Mouse (Mus musculus) kidney, adult 11 months (tissue): ENCODE data around the gene BC005537.
"Not testable (repeated sequence)": the region's sequence is repeated elsewhere in the genome, so short reads cannot be mapped to it uniquely, and the experiment has no call there.

Source experiments
- DNase-seq: peaks from one replicate; pipeline ENCODE4 v3.0.0; 2022

The BC005537 gene

GRCm38 (mm10) chr13:24801308-24801921 is at the start of gene BC005537:
Gene BC005537, plus strand, starts transcription at chr13:24801657.
- no peak for DNase-seq

GRCm38 (mm10) chr13:24756756-24757155 is 44.7 kb upstream of the BC005537 start:
- DNase-seq = no peak

GRCm38 (mm10) chr13:24757820-24758564 is 43.5 kb upstream of the BC005537 start:
- no peak for DNase-seq

DNA sequence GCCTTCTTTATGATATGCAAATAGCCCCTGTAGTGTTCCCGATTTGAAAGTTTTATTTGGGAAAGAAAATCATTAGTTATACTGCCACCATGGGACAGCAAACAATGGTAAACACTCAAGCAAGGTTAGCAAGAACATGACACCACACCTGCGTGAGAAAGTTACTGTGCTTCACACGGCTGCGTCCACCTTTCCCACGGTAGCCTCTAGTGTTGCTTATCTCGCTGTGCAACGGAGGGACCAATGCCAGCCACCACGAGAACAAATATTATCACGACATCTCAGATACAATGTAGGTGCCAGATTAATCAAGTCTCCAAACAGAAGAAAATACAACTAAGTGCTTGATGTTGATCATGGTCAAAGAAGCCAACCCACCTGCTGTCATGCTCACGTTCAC is 42.0 kb upstream of the BC005537 start:
- no peak for DNase-seq

DNA sequence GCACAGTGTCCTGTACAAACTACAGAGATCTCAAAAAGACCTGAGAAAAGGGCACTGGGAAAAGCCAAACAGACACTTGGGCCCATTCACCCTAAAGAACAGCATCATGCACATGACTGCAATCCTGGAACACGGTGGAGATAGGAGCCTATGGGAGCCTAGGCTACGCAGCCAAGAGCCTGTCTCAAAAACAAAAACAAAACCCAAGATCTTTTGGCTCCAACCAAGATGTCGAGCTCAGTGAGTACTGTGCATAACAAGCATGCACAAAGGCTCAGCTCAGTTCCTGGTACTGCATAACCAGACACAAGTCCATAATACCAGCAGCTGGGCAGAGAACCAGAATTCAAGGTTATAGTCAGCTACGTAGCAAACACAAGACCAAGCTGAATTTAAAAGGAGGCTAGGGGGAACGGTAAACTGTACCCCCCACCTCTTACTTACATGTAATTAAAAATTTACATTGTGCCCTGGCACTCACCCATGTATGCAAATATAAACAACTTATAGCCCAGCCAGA is 41.0 kb upstream of the BC005537 start:
- DNase-seq = no peak

DNA sequence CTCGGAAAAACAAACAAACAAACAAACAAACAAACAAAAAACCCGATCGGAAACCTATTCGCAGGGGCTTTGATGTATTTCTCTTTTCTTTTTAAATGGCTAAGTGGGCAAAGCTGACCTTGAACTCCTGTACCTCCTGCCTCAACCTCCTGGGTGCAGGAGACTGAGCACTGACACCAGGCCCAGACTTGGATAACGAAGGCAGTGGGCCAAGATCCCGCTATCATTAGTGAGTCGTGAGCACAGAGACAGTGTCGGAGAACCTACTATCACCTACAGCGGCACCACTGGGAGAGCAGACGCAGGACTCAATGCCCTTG is 40.4 kb upstream of the BC005537 start:
- DNase-seq = no peak

DNA sequence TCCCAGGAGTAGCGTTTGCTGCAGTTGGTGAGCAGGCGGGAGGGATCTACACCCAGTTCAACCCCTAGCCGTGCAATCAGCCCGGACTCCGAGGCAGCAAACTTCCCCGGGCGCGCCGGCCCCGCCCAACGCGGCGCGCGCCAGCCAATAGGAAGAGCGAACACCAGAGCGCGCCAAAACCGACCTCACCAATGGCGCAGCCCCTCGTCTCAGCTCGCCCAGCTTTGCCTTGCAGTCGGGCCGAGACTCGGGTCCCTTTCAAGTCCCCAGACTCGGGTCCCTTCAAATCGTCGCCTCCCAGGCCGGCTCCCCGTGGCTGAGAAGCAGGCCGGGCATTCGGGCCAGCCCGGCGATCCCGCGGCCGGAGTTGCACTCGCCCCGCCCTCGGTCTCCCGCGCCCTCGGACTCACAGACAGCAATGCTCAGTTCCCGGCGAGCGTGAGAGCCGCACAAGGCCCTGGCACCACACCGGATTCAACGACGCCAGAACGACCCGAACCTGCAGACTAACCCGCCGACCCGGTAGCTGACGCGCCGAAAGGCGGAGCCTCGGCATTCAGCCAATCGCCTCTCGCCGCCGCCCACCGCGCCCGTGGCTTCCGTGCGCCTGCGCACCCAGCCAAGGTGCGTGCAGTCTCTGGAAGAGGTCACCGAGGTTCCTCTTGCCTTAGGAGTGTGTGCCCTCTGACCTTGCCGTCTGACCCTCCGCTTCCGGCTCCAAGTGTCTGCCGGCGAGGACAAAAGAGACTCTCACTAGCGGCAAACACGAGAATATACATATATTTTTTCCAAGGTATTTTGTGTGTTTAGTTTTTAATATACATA is 39.8 kb upstream of the BC005537 start, which contains the start of gene Gmnn:
Gene Gmnn (minus strand): TSS at position 521 of the 825 bp plus-strand sequence.
- peak; percentile 86 for DNase-seq

DNA sequence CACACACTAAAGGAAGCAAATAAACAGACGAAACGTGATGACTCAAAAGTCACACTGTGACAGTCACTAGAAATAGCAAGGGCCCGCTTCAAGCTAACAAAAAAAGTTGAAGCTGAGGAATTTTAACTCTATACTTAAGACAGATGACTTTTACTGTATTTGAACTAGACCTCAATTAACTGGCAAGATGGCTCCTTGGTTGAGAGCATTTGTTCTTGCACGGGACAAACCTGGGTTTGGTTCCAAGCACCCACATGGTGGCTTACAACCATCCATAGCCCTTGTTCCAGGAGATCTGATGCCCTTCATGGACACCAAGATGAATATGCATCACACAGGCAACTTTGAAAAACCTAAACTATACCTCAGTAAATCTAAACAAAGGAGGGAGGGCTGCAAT is 39.2 kb upstream of the BC005537 start:
- DNase-seq = no peak

GRCm38 (mm10) chr13:24767809-24768208 is 33.6 kb upstream of the BC005537 start:
- DNase-seq = not testable (repeated sequence)

DNA sequence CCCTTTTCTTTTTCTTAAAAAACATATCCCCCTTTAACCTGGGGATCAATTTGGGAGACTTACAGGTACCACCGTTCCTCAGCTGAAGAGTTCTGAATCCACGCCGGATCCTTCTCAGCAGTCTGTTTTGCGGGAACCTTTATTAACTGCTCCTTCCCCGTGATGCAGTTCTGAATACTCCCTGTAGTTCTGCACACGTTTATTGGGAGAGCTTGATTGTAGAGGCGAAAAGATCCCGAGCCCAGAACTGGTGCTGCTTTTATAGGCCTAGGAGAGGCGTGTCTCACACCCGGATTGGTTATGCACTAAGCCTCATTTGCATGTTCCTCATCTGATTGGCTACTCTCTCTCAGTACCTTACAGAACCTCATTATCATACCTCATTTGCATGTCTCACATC is 30.0 kb upstream of the BC005537 start:
- DNase-seq = not testable (repeated sequence)

DNA sequence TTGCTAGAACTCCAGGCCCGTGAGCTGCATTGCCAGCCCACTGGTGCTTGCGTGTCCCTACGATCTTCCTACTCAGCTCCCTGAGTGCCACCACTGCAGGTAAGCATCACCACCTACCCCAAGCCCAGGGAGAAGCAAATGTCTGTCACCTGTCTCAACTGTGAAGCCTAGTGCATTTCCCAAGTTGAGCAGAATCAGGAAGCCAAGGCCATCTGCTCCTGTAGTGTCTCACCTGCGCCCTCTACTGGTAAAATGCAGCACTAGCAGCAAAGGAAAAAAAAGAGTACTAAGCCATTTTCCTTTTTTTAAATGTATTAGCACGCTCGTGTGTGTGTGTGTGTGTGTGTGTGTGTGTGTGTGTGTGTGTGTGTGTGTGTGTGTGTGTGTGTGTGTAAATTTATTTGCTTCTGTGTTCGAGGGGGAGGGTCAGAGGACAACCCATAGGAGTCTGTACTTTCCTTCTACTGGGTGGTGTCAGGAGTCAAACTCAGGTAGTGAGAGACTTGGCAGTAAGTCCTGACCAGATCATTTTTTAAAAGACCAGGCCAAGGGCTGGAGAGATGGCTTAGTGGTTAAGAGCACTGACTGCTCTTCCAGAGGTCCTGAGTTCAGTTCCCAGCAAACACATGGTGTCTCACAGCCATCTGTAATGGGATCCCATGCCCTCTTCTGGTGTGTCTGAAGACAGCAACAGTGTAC is 25.2 kb upstream of the BC005537 start:
- peak; percentile 31 for DNase-seq

DNA sequence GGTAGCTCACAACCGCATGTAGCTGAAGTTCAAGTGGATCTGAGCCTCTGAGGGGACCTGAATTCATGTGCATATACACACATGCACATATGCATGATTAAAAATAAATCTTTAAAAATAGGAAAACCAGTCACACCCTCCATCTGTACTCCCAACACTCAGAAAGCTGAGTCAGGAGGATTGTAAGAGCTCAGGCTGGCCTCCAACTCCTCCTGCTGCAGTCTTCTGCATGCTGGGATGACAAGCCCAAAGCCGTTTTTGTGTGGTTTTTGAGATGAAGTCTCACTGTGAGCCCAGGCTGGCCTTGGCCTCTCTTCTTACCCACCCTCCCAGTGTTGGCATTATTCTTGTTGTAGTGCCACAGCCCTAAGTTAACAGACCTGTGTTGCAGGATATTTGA is 23.4 kb upstream of the BC005537 start:
- no peak for DNase-seq

- DNase-seq = no peak
Measured at GRCm38 (mm10) chr13:24778706-24779380, 22.6 kb upstream of the BC005537 start.

GRCm38 (mm10) chr13:24781916-24782315 is 19.5 kb upstream of the BC005537 start:
- DNase-seq = no peak

DNA sequence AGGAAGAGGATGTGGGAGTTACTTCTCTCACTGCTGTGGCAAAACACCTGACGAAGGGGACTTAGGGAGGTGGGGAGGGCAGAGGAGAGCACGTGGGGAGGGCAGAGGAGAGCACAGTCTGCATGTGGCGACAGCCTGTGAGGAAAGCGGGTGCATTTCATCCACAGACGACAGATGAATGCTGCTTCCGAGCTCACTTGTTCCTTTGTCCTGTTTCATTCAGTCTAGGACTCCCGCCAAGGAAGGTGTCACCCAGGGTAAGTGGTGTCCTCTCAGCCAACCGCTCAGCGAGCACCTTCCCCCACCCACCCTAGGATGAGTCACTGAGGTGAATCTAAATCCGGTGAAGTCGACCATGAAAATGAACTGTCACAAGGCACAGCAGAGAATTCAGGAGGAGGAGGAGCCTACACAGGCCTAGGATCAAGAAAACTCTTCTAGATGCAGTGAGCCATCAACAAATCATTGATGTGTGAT is 15.4 kb upstream of the BC005537 start:
- peak; percentile 71 for DNase-seq

- DNase-seq = no peak
Measured at GRCm38 (mm10) chr13:24787477-24787876, 14.0 kb upstream of the BC005537 start.

DNA sequence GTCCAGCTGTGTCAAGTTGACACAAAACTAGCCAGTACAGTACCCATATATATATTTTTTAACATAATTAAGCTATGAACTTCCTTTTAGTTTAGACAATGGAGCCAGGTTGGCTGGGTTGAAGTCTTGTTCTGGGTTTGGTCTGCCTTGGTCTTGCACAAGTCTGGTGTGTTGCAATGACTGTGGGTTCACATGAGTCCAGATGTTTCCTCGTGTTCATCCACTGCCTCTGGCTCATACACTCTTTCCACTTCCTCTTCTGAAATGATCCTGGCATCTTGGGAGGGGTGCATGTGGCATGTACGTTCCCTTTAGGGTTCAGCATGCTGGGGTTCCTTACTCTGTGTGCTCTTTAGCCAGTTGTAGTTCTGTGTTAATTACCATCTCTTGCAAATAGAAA is 10.1 kb upstream of the BC005537 start:
- no peak for DNase-seq

- DNase-seq = no peak
Measured at GRCm38 (mm10) chr13:24792411-24793045, 8.9 kb upstream of the BC005537 start.

GRCm38 (mm10) chr13:24798686-24799085 is 2.8 kb upstream of the BC005537 start:
- DNase-seq = no peak

DNA sequence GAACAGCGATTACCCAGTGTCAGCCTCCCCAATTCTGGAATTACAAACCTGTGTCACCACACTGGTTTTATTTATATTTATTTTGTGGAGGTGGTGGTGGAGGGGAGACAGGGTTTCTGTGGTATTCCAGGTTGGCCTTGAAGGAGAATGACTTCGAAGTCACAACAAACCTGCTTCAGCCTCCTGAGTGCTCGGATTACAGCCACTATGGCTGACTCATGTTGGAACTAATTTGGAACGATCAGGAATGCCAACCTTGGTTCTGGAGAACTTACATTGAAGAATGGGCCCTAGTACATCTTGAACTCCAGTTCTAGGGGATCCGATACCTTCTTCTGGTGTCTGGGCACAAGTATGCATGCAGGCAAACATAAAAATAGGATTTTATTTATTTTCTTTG is 2.1 kb upstream of the BC005537 start:
- DNase-seq = no peak

DNA sequence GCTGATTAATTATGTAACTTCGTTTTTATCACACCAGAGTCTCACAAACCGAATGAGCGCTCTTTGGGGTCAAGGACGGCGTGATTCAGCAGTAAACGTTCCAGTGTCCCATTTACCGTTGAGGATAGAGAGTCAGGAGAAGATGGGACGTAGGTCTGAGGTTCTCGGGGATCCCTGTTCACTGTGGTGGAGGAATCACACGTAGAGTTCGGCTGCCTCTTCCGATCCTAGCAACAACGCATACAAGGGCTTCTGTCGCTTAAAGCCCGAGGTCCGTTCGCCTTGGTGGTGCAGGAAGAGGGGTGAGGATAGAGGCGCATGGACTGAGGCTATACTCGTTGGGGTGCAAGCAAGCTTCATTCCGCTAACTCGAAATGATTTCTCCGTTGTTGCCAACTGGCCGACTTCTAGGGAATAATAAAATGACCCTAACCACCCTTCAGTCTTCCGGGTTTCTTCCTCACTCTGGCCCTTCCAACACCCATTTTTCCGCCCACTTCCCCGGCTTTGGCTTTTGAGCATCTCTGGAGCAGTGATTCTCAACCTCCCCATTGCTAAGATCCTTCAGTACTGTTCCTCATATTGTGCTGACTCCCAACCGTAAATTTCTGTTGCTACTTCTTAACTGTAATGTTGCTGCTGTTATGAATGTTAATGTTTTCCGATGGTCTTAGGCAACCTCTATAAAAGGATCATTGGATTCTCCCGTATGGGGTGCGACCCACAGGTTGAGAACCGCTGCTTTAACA is 1.4 kb upstream of the BC005537 start:
- peak; percentile 54 for DNase-seq
